Mouse (Mus musculus) embryonic facial prominence, embryonic 15.5 days (tissue): ENCODE results near the gene Cyfip2. TPM values are rescaled to one million over a fixed set of nuclear protein-coding genes. Genes with fewer than 3 reads are reported as not detected.
"Not testable (repeated sequence)": the region's sequence is repeated elsewhere in the genome, so short reads cannot be mapped to it uniquely, and the experiment has no call there.

Experiments used
- ATAC-seq: fragments of 200-750 bp; cut with Nextera tagmentation; 2 replicates; pipeline ENCODE4 v1.8.0; 2017; ENCODE audit warnings: low read depth, moderate TSS enrichment; ENCODE audit not compliant: insufficient number of reproducible peaks, low FRiP score, low TSS enrichment
- H3K27ac ChIP-seq: fragments of 300-500 bp; sonication (generic); replicated peaks from 2 replicates; pipeline ENCODE4 v1.5.1; 2015; ENCODE audit warnings: mild to moderate bottlenecking, inconsistent platforms
- H3K27me3 ChIP-seq: fragments of 300-500 bp; sonication (generic); 2 replicates; pipeline ENCODE4 v1.6.1; 2015; ENCODE audit warnings: inconsistent platforms
- H3K36me3 ChIP-seq: fragments of 300-500 bp; sonication (generic); 2 replicates; pipeline ENCODE4 v1.6.1; 2015; ENCODE audit warnings: mild to moderate bottlenecking, inconsistent platforms
- H3K4me1 ChIP-seq: fragments of 300-500 bp; sonication (generic); 2 replicates; pipeline ENCODE4 v1.6.1; 2015; ENCODE audit warnings: inconsistent platforms
- H3K4me2 ChIP-seq: fragments of 300-500 bp; sonication (generic); replicated peaks from 2 replicates; pipeline ENCODE4 v1.6.1; 2015; ENCODE audit warnings: mild to moderate bottlenecking, inconsistent platforms
- H3K4me3 ChIP-seq: fragments of 300-500 bp; sonication (generic); replicated peaks from 2 replicates; pipeline ENCODE4 v1.5.1; 2015; ENCODE audit warnings: mild to moderate bottlenecking, inconsistent platforms
- H3K9ac ChIP-seq: fragments of 300-500 bp; sonication (generic); 2 replicates; pipeline ENCODE4 v1.6.1; 2015; ENCODE audit warnings: inconsistent platforms
- H3K9me3 ChIP-seq: fragments of 300-500 bp; sonication (generic); replicated peaks from 2 replicates; pipeline ENCODE4 v1.6.1; 2016; ENCODE audit warnings: inconsistent platforms
- WGBS: fragments of 180-500 bp; shearing (Covaris S2); methylation state at CpG from one replicate; pipeline ENCODE4 v1.1.7; 2015; 5-methylcytosine and 5-hydroxymethylcytosine counted together
- polyA plus RNA-seq: library from polyadenylated mRNA; unstranded; fragments of >200 nt; fragmentation: Nextera tagmentation; extraction: Ambion mirVana; gene quantifications from 2 replicates; pipeline ENCODE4 v1.2.1, GENCODE M21; 2015

Cyfip2 gene
- polyA plus RNA-seq, 1 experiment from 2014 or later: 14.2 TPM

- H3K4me3 ChIP-seq: no peak overlapping the region
- ATAC-seq: no peak
- peaks cover 20% of the 10 kb centered on the region for H3K4me1 ChIP-seq
- H3K27ac ChIP-seq: no peak overlapping the region
- no peaks in the 10 kb centered on the region for H3K9me3 ChIP-seq
- H3K36me3 ChIP-seq: no peaks in the 10 kb centered on the region
- H3K9ac ChIP-seq: no peak overlapping the region
- WGBS: 47% methylated on average over 2 of the region's 2 CpGs
- no peak overlapping the region for H3K4me2 ChIP-seq
- no peaks in the 10 kb centered on the region for H3K27me3 ChIP-seq
These were observed 102.8 kb downstream of the Cyfip2 start for GRCm38 (mm10) chr11:46209884-46210283.

DNA sequence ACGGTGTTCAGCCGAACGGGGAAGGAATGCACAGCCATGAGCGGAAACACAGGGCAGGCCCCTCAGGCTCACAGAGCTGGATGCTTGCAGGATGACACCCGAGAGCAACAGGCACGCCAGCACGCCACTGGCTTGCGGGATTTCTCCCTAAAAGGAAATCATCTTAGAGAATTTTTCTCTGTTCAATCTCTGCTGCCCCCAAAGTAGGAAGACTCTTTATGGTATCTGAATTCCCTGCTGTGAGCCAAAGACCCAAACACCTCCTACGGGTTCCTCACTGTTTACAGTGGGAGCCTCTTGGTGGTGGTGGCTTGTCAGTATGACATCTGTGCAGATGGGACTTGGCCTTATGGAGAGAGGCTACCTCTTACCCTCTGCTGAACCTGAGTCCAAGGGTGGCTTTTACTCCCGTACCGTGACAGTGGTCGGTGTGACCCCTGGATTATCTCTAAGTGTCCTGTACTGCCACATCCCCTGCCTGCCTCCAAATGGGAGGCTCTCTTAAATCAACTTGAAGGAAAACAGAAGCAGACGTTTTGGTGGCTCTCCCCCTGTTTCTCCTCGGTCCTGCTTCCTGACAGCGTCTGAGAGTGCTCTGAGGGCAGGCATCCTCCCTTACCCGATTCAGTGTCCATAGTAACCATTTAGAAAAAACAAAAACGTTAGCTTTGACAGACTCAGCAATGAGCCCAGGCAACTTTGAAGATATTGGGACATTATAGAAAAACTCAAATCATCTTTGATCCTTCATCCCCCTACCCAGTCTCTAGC lies 106.8 kb downstream of the Cyfip2 start:
- Histone ChIP-seq H3K4me3 (no peak overlapping the region), H3K27ac (no peak overlapping the region), H3K36me3 (no peaks in the 10 kb centered on the region), H3K9me3 (no peaks in the 10 kb centered on the region), H3K4me2 (no peak overlapping the region), H3K27me3 (no peaks in the 10 kb centered on the region), H3K4me1 (peaks cover 4% of the 10 kb centered on the region; the same call in 1 of the 2 replicates), H3K9ac (no peak overlapping the region)
- ATAC-seq: no peak
- WGBS: 47% methylated on average over 17 of the region's 17 CpGs

- Histone ChIP-seq H3K4me3 (no peak overlapping the region), H3K9ac (no peak overlapping the region), H3K4me1 (peaks cover 4% of the 10 kb centered on the region; the same call in 1 of the 2 replicates), H3K36me3 (no peaks in the 10 kb centered on the region), H3K9me3 (no peaks in the 10 kb centered on the region), H3K27me3 (no peaks in the 10 kb centered on the region), H3K4me2 (no peak overlapping the region), H3K27ac (no peak overlapping the region)
- ATAC-seq: no peak
- 90% methylated on average over 9 of the region's 9 CpGs for WGBS
These were observed 107.8 kb downstream of the Cyfip2 start for GRCm38 (mm10) chr11:46204841-46205240.

GRCm38 (mm10) chr11:46202547-46202887 lies 110.1 kb downstream of the Cyfip2 start:
- Histone ChIP-seq H3K9ac (no peak overlapping the region), H3K27ac (no peak overlapping the region), H3K9me3 (no peaks in the 10 kb centered on the region), H3K4me1 (peaks cover 4% of the 10 kb centered on the region; the same call in 1 of the 2 replicates), H3K36me3 (no peaks in the 10 kb centered on the region), H3K4me3 (no peak overlapping the region), H3K4me2 (no peak overlapping the region), H3K27me3 (no peaks in the 10 kb centered on the region)
- no peak for ATAC-seq
- 63% methylated on average over 10 of the region's 10 CpGs for WGBS

- WGBS: 36% methylated on average over 20 of the region's 20 CpGs
- H3K36me3 ChIP-seq: no peaks in the 10 kb centered on the region
- no peak for ATAC-seq
These were observed 110.8 kb downstream of the Cyfip2 start for GRCm38 (mm10) chr11:46201636-46202546.

GRCm38 (mm10) chr11:46200664-46201063 lies 112.0 kb downstream of the Cyfip2 start:
- no peaks in the 10 kb centered on the region for H3K9me3 ChIP-seq
- peaks cover 4% of the 10 kb centered on the region; the same call in 1 of the 2 replicates for H3K4me1 ChIP-seq
- H3K9ac ChIP-seq: no peak overlapping the region
- no peak overlapping the region for H3K4me2 ChIP-seq
- H3K4me3 ChIP-seq: no peak overlapping the region
- no peaks in the 10 kb centered on the region for H3K27me3 ChIP-seq
- WGBS: 90% methylated on average over 11 of the region's 11 CpGs
- no peaks in the 10 kb centered on the region for H3K36me3 ChIP-seq
- ATAC-seq: no peak
- no peak overlapping the region for H3K27ac ChIP-seq

More at GRCm38 (mm10) chr11:46201636-46202546, 110.8 kb downstream of the Cyfip2 start:
- no peaks in the 10 kb centered on the region for H3K9me3 ChIP-seq
- no peak overlapping the region for H3K4me3 ChIP-seq
- H3K4me2 ChIP-seq: no peak overlapping the region
- H3K9ac ChIP-seq: no peak overlapping the region
- no peaks in the 10 kb centered on the region for H3K27me3 ChIP-seq
- no peak overlapping the region for H3K27ac ChIP-seq
- H3K4me1 ChIP-seq: peaks cover 4% of the 10 kb centered on the region; the same call in 1 of the 2 replicates

GRCm38 (mm10) chr11:46194175-46194574 lies 118.5 kb downstream of the Cyfip2 start:
- Histone ChIP-seq H3K27ac (no peak overlapping the region), H3K4me3 (no peak overlapping the region), H3K9me3 (no peaks in the 10 kb centered on the region), H3K36me3 (no peaks in the 10 kb centered on the region), H3K4me2 (no peak overlapping the region), H3K27me3 (no peaks in the 10 kb centered on the region), H3K4me1 (peaks cover 9% of the 10 kb centered on the region; the same call in 1 of the 2 replicates), H3K9ac (no peak overlapping the region)
- 62% methylated on average over 4 of the region's 4 CpGs for WGBS
- ATAC-seq: no peak

DNA sequence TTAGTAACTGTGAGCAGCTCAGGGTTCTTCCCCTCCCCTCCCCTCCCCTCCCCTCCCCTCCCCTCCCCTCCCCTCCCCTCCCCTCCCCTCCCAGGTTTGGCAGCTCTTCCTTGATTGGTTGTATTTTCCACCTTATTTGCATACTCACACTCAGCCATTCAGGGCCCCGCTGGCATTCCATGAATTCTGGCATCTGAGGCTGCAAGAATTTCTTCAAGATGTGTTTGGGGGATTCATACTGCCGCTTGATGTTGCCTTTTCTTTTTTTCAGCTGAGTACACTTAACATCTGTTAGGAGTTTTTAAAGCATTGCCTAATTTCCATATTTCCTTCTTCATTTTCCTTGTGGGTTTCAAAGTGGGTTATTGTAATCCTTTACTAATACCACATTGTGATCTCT lies 124.4 kb downstream of the Cyfip2 start:
- peak overlapping the region; percentile 71; the same call in 1 of the 2 replicates for H3K27ac ChIP-seq
- no peaks in the 10 kb centered on the region for H3K27me3 ChIP-seq
- WGBS: 11% methylated on average over 2 of the region's 2 CpGs
- H3K4me1 ChIP-seq: peaks cover 23% of the 10 kb centered on the region; the same call in 1 of the 2 replicates
- H3K4me2 ChIP-seq: no peak overlapping the region
- no peak overlapping the region for H3K9ac ChIP-seq
- no peak overlapping the region for H3K4me3 ChIP-seq
- ATAC-seq: 0 out of 2 replicates have a peak, but pooled peaks have one; percentile 39
- no peaks in the 10 kb centered on the region for H3K36me3 ChIP-seq
- no peaks in the 10 kb centered on the region for H3K9me3 ChIP-seq

DNA sequence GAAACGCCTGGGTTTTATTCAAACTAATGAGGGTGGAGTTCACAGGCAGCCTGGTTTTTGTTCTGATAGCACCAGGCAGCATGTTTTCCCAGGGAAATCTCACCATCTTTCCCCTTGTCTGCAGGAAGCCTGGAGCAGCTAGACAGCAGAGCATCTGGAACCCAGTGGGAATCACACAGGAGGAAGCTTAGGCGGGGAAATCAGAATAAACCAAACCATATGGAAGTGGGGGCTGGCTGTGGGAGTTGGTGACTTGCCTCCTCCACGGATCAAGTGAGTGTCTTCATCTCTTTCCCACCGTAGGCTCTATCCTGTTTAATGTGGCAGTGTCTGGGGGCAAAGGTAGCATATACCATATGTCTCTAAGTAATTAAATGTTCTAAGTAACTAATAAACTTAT lies 127.2 kb downstream of the Cyfip2 start:
- peak; percentile 54; the same call in 1 of the 2 replicates for ATAC-seq
- no peak overlapping the region for H3K9ac ChIP-seq
- H3K27me3 ChIP-seq: no peaks in the 10 kb centered on the region
- no peaks in the 10 kb centered on the region for H3K9me3 ChIP-seq
- H3K36me3 ChIP-seq: no peaks in the 10 kb centered on the region
- H3K4me3 ChIP-seq: no peak overlapping the region
- no peak overlapping the region for H3K4me2 ChIP-seq
- H3K27ac ChIP-seq: peak overlapping the region; percentile 65; the same call in 1 of the 2 replicates
- peaks cover 23% of the 10 kb centered on the region; the same call in 1 of the 2 replicates for H3K4me1 ChIP-seq
- 21% methylated on average over 4 of the region's 4 CpGs for WGBS

- H3K36me3 ChIP-seq: no peaks in the 10 kb centered on the region
- no peaks in the 10 kb centered on the region for H3K27me3 ChIP-seq
- no peak overlapping the region for H3K4me2 ChIP-seq
- WGBS: 61% methylated on average over 3 of the region's 3 CpGs
- no peak overlapping the region for H3K9ac ChIP-seq
- H3K4me3 ChIP-seq: no peak overlapping the region
- no peaks in the 10 kb centered on the region for H3K9me3 ChIP-seq
- no peak for ATAC-seq
- peak overlapping the region; percentile 65; the same call in 1 of the 2 replicates for H3K27ac ChIP-seq
- peaks cover 21% of the 10 kb centered on the region; the same call in 1 of the 2 replicates for H3K4me1 ChIP-seq
These were observed 127.7 kb downstream of the Cyfip2 start for GRCm38 (mm10) chr11:46184946-46185345.

GRCm38 (mm10) chr11:46182031-46182430 lies 130.6 kb downstream of the Cyfip2 start:
- WGBS: 93% methylated on average over 1 of the region's 1 CpGs

More at GRCm38 (mm10) chr11:46182031-46182430, 130.6 kb downstream of the Cyfip2 start:
- H3K4me3 ChIP-seq, H3K27ac ChIP-seq, H3K4me2 ChIP-seq, H3K27me3 ChIP-seq, ATAC-seq, H3K36me3 ChIP-seq, H3K9me3 ChIP-seq, H3K4me1 ChIP-seq, H3K9ac ChIP-seq: not testable (repeated sequence)
